Mouse (Mus musculus): ENCODE results near the gene Elavl1.

Elavl1 gene

GRCm38 (mm10) chr8:4320404-4320803 is 4.8 kb downstream of the Elavl1 start:
- no peak for DNase-seq (ENCODE audit: low read depth)

DNA sequence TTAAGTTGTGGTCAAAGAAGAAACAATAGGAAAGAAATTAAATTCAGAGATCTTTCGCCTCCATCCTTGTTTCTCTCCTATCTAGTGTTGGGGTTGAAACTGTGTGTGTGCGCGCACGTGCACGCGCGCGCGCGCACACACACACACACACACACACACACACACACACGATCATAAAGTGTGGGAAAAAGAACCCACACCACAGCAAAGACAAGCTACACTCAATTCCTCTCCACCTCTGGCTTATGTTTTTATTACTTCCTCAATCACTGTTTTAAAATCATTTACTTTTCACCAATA is 5.7 kb downstream of the Elavl1 start:
- no peak for DNase-seq (ENCODE audit: low read depth)

DNA sequence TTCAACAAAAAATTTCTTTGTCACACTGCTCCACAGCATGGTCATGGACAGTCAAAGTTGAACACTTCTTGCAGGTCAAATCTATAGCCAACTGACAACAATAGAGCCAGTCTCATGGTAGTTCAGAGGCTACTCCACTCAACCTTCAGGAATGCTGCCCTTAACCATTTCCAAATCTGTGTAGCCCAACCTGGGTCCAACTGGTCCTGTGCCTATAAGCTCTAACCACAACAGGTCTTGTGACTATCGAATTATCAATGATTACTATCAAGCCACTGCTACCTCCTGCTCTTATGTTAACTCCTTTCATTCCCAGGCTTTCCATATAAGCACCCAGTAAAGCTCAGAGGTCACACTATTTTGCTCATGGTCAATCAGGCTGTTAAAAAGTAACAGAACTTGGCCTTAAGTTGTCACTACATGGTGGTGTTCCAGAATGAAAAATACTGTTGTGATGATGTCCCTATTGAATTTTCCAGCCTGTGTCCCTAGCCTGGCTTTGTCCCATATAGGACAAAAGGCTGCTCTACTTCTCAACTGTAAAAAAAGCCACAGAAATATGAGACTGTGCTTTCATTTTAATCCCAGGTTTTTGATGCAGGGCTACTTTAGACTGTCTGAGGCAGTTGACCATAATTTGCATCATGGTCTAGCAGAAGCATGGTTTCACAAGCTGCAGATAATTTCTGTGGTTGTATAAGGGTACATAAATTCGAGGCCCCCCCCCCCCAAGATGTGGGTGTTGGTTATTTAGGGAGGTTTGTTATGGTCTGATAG is 6.2 kb downstream of the Elavl1 start:
- peak; percentile 65 for DNase-seq (ENCODE audit: low read depth)

DNA sequence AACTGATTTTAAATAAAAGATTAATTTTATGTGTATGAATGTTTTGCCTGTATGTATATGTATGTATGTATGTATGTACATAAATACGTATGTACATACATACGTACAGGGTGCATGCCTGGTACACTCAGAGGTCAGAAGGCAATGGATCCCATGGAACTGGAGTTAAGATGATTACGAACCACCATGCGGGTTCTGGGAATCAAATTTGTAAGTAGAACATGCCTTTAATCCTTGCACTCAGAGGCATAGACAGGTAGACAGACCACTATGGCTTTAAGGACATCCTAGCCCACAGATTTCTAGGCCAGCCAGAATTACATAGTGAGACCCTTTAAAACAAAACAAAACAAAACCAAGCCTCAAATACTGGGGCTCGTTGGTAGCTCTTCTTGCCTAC is 7.1 kb downstream of the Elavl1 start:
- DNase-seq (ENCODE audit: low read depth): no peak

GRCm38 (mm10) chr8:4314852-4315251 is 10.4 kb downstream of the Elavl1 start:
- DNase-seq (ENCODE audit: low read depth): no peak

DNA sequence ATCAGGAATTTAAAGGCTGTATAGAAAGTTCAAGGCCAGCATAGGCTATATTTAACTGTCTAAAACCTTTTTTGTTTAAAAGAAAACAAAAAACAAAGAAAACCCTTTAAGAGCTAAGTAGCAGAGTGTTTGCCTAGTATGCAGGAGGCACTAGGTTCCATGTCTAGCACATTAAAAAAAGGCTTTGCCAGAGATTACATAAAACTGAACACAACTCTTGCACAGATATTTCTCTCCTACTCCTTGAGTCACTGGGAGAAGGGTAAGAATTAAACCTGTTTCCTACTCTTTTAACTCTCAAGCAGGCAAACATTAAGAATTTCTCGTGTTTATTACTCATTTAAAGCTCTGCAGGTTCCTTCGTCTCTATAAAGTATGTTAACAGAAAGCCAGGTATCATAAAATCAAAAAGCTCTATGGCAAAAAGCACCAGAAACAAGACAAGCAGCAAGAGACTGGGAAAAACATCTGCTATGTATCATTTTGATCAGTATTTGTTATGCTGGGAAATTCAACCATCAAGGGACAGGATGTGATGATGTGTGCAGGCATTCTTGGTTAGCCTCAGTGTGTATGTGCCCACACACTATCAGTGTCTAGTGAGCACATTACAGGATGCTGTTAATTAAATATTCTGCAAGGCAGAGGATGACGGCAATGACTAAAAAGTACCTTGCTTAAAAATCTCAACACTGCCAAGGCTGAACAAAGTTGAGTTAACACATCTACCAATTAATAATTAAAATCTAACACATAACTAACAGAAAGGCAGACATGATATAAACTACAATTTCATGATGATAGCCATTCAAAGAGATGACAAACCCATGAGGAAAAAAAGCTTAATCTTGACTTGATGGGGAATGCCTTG is 11.7 kb downstream of the Elavl1 start:
- DNase-seq (ENCODE audit: low read depth): peak; percentile 29

DNA sequence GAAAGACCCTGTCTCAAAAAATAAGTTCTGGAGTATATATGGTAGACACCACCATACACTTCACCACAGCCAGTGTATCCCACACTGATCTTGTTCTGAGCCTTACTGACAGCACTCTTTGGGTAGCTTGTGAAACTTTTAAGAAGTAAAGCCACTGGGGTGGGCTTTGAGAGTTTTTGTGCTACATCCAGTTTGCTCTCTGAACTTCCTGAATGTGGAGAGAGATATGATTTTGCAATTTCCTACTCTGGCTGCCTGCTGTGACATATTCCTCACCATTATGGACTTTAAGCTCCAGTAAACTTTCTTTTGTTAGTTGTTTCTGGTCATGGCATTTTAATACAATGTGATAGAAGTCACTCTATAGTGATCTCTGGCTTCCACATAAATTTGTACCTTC is 13.1 kb downstream of the Elavl1 start:
- DNase-seq (ENCODE audit: low read depth): no peak

DNA sequence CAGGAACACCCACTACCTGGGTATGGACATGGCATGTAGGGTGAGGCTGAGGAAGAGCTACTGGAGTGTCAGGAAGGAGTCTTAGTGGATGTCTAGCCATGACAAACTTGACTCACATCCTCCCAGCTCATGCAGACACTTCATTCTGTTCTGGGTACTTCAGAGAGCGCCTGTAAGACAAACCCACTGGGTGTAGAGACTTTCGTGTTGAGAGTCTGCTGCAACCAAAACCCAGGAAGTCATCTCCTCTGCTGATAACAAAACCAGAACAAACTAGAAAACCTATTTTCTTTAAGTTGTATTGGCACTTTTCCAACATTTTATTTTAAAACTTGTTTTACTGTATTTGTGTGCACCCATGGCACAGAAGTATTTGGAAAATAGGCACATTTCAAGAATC is 19.4 kb downstream of the Elavl1 start:
- no peak for DNase-seq (ENCODE audit: low read depth)

- no peak for DNase-seq (ENCODE audit: low read depth)
Observed at GRCm38 (mm10) chr8:4304124-4304547, 21.1 kb downstream of the Elavl1 start.

- no peak for DNase-seq (ENCODE audit: low read depth)
Observed at GRCm38 (mm10) chr8:4297822-4298221, 27.4 kb downstream of the Elavl1 start.

DNA sequence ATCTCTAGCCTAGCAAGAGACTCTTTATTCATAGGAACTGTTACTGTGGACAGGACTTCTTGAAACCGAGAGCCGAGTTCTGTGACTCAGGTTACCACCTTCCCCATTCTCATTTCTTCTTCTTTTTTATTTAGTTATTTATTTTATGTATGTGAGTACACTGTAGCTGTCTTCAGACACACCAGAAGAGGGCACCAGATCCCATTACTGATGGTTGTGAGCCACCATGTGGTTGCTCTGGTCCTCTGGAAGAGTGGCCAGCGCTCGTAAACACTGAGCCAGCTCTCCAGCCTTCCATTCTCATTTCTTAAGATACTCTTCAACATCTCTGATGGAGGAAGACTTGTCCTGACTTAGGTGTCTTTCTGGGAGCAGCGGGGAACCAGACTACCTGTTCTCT is 32.5 kb downstream of the Elavl1 start:
- no peak for DNase-seq (ENCODE audit: low read depth)

DNA sequence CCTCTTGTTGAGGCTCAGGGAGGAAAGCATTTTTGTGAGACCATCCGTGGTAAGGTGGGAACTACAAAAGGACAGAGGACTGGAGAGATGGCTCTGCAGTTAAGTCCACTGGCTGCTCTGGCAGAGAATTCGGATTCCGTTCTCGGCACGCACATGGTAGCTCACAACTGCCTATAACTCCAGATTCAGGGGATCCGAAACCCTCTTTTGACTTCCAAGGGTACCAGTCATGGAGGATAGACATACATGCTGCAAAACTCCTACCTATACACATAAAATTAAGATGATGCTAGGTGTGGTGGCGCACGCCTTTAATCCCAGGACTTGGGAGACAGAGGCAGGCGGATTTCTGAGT is 49.1 kb downstream of the Elavl1 start:
- no peak for DNase-seq (ENCODE audit: low read depth)

DNA sequence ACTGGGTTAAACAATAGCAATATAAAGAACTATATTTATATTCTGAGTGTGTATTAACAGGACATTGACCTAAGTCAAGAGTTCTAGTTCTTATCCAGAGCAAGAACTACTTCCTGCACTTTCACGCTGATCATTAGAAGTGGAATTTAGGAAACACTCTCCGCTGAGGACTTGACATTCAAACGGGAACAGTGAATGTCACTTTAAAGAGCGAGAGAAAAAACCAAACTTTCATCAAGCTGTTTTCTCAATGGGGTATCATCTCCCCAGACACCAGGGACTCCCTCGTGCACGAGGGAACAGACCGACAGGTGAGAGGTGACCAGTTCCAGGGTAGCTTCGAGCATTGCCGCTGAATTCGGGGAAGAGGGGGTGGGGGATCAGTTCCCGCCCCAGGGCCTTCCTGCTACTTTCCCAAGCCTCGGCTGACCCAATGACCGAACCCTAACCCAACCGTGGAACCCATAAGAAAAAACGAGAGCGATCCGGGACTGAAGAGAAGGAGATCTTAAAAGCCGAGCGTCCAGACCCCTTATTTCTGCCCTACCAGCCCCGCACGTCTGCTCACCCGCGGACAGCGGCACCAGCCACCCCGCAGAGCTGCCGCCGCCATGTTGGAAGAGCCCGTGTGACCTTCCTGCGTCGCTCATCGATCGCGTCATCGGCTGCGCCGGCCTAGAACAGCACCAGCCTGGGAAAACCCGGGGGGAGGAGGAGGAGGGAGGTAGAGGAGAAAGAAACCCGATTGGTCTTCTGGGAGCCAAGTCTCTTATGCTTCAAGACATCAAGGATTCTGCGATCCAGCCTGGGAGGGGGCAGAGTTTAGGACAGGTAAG is 49.7 kb downstream of the Elavl1 start, which contains the start of gene Timm44:
Gene Timm44 (minus strand): TSS at position 639 of the 836 bp plus-strand sequence.
- peak; percentile 90 for DNase-seq (ENCODE audit: low read depth)

GRCm38 (mm10) chr8:4269609-4270008 is 55.6 kb downstream of the Elavl1 start:
- no peak for DNase-seq (ENCODE audit: low read depth)

- no peak for DNase-seq (ENCODE audit: low read depth)
Observed at GRCm38 (mm10) chr8:4267627-4268026, 57.6 kb downstream of the Elavl1 start.

- DNase-seq (ENCODE audit: low read depth): no peak
Observed at GRCm38 (mm10) chr8:4265160-4265914, 59.9 kb downstream of the Elavl1 start.

DNA sequence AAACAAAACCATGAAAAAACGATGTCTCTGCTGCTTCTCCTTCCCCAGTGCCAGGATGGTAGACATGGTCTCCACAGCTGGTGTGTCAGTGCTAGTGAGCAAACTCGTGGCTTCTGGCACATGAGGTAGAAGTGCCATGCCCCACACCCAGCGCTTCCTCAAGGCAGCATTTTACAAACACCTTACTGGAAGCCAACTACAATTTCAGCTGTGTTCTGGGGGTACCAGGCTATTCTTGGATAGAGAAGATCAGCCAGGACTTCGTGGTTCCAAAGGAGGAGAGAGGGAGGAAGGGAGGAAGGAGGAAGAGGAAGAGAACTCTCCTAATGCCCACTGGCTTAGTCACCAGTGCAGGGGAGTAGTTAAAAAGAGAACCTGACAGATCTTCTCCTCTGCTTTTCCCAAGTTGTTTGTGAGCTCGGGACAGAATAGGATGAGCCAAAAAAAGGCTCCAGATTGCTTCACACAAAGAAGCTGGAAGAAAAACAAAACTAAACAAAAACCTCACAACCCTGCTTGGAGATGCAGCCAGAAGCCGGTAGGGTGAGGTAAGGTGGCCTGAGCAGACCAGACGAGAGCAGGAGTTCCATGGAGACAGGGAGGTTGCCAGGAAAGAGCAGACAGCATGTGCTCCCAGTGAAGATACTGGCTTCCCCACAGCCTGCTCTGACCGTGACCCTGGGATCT is 62.0 kb downstream of the Elavl1 start:
- no peak for DNase-seq (ENCODE audit: low read depth)

GRCm38 (mm10) chr8:4259805-4260170 is 65.4 kb downstream of the Elavl1 start:
- no peak for DNase-seq (ENCODE audit: low read depth)

GRCm38 (mm10) chr8:4259125-4259804 is 65.9 kb downstream of the Elavl1 start, which contains the start of gene Ctxn1:
Gene Ctxn1 (minus strand): TSS chr8:4259274.
- DNase-seq (ENCODE audit: low read depth): no peak

GRCm38 (mm10) chr8:4258678-4259077 is 66.5 kb downstream of the Elavl1 start:
- DNase-seq (ENCODE audit: low read depth): no peak

GRCm38 (mm10) chr8:4258233-4258632 is 67.0 kb downstream of the Elavl1 start:
- DNase-seq (ENCODE audit: low read depth): no peak

All from fibroblast of lung, adult 2 months (primary cell).